In the genomic region with DNA sequence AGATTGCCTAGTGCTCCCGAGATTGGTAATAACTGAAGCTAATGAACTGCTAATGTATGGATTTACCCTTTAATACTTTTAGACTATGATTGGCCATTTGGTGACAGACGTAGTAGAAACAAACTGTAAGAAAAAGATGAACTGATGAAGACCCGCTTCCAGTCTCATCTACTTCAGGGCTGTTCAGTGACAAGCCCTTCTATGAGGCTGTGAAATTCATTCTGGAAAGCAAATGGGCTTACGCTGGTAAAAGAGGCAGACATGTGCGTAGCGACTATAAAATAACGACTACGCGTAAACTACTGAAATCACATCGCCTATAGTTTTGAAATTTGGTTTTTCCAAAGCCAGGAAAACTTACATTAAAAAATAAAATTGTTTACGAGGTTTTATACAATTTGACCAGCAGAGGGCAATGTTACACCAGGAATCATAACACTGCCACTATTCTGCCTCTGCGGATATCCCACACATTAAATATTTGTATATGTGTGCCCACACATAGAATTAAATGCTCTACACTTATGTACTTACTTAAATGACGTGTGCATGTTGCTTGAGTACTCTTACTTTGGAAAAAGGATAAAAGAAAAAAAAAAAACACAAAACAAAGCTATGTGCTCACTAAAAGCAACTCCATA, we compare ENCODE assay signal across 8 mouse cellular contexts. TPM values are rescaled to one million over a fixed set of nuclear protein-coding genes. Genes with fewer than 3 reads are reported as not detected.
DNase-seq lines count a peak whose midpoint lies in the region; ATAC-seq and TF ChIP-seq lines count a peak whose summit lies in the region.

No protein-coding gene starts in this region.

- peak; percentile 65; the same call in 1 of the 2 replicates for ATAC-seq in midbrain, embryonic 11.5 days (ENCODE audit: low FRiP score)
- no peak; the same call in 1 of the 2 replicates for ATAC-seq in midbrain, embryonic 15.5 days (replicated peaks)
- ATAC-seq in forebrain, embryonic 13.5 days: peak; percentile 73

- no peaks in the 10 kb centered on the region for H3K4me1 ChIP-seq in midbrain, embryonic 11.5 days (ENCODE audit: control insufficient read depth, insufficient read depth, low read length)
- no peaks in the 10 kb centered on the region for H3K4me1 ChIP-seq in midbrain, embryonic 15.5 days
- no peaks in the 10 kb centered on the region for H3K4me1 ChIP-seq in forebrain, embryonic 13.5 days

- H3K4me3 ChIP-seq in gastrocnemius, adult 2 months: no peak overlapping the region
- H3K4me3 ChIP-seq in midbrain, embryonic 11.5 days (ENCODE audit: low read depth, low read length): no peak overlapping the region
- no peak overlapping the region for H3K4me3 ChIP-seq in midbrain, embryonic 15.5 days
- H3K4me3 ChIP-seq in forebrain, embryonic 13.5 days: no peak overlapping the region

- intact Hi-C loops in gastrocnemius, adult 2 months (cut with DNase I): loop anchor here (1.0 to 10.0 kb wide), 2 partner anchors 89 to 514 kb away; no protein-coding TSS in a partner anchor
- intact Hi-C loops in gastrocnemius, postnatal 14 days (cut with DNase I; ENCODE audit: low total_unique reads): no loop called here

- H3K9me3 ChIP-seq in midbrain, embryonic 11.5 days (ENCODE audit: control insufficient read depth, low read length): no peaks in the 10 kb centered on the region
- no peaks in the 10 kb centered on the region for H3K9me3 ChIP-seq in midbrain, embryonic 15.5 days
- H3K9me3 ChIP-seq in forebrain, embryonic 13.5 days (replicated peaks): no peaks in the 10 kb centered on the region

- no peak for DNase-seq in gastrocnemius, adult 2 months
- DNase-seq in gastrocnemius, postnatal 14 days: no peak
- peak; percentile 85 for DNase-seq in midbrain, embryonic 11.5 days (ENCODE audit: low spot score, missing footprints)
- peak; percentile 60 for DNase-seq in retina, postnatal 1 day
- DNase-seq in spleen, postnatal 10 days (ENCODE audit: low spot score in 2 of 2): no peak
- no peak for DNase-seq in right cerebral cortex, postnatal 10 days (ENCODE audit: low spot score in 2 of 2)

- H3K36me3 ChIP-seq in midbrain, embryonic 11.5 days (ENCODE audit: control insufficient read depth, insufficient read depth, low read length): no peaks in the 10 kb centered on the region
- H3K36me3 ChIP-seq in midbrain, embryonic 15.5 days (replicated peaks): no peaks in the 10 kb centered on the region
- H3K36me3 ChIP-seq in forebrain, embryonic 13.5 days (ENCODE audit: poor library complexity, severe bottlenecking): no peaks in the 10 kb centered on the region

- H3K4me2 ChIP-seq in midbrain, embryonic 11.5 days: no peak overlapping the region
- no peak overlapping the region for H3K4me2 ChIP-seq in midbrain, embryonic 15.5 days
- no peak overlapping the region for H3K4me2 ChIP-seq in forebrain, embryonic 13.5 days

- no peaks in the 10 kb centered on the region for H3K27me3 ChIP-seq in midbrain, embryonic 11.5 days (ENCODE audit: control insufficient read depth, insufficient read depth, low read length)
- no peaks in the 10 kb centered on the region for H3K27me3 ChIP-seq in midbrain, embryonic 15.5 days (replicated peaks)
- no peaks in the 10 kb centered on the region for H3K27me3 ChIP-seq in forebrain, embryonic 13.5 days

- peak; percentile 72 for TF ChIP-seq CTCF in gastrocnemius, adult 2 months (IDR thresholded peaks at IDR 0.05)

- no peak overlapping the region for H3K9ac ChIP-seq in midbrain, embryonic 11.5 days (ENCODE audit: low read length)
- H3K9ac ChIP-seq in midbrain, embryonic 15.5 days: no peak overlapping the region
- no peak overlapping the region for H3K9ac ChIP-seq in forebrain, embryonic 13.5 days

- H3K27ac ChIP-seq in gastrocnemius, adult 2 months: no peak overlapping the region
- no peak overlapping the region for H3K27ac ChIP-seq in midbrain, embryonic 11.5 days (ENCODE audit: low read depth, low read length)
- no peak overlapping the region for H3K27ac ChIP-seq in midbrain, embryonic 15.5 days
- no peak overlapping the region for H3K27ac ChIP-seq in forebrain, embryonic 13.5 days

- 36% methylated on average over 13 of the region's 13 CpGs for WGBS in midbrain, embryonic 11.5 days
- 34% methylated on average over 13 of the region's 13 CpGs for WGBS in midbrain, embryonic 15.5 days
- WGBS in forebrain, embryonic 13.5 days: 36% methylated on average over 13 of the region's 13 CpGs

RNA-seq across cellular contexts. Expression of gene Chodl, which starts 38.5 kb away (rescaled TPM):
- 10 to 100 TPM in 1 of 2 experiments, 1 to 10 TPM in 1; 5.4 to 11.4 TPM for total RNA-seq in gastrocnemius, adult 2 months (2021)
- 10 to 100 TPM; 16.7 to 23.1 TPM for total RNA-seq in gastrocnemius, postnatal 14 days (2021)
- 1.7 and 1.8 TPM in 2 replicates for polyA plus RNA-seq in midbrain, embryonic 11.5 days (2014; fragmentation: Nextera tagmentation; extraction: Ambion mirVana)
- 7.2 and 8.4 TPM in 2 replicates for polyA plus RNA-seq in midbrain, embryonic 15.5 days (2015; fragmentation: Nextera tagmentation; extraction: Ambion mirVana)
- 4.7 and 5.4 TPM in 2 replicates for polyA plus RNA-seq in forebrain, embryonic 13.5 days (2015; fragmentation: Nextera tagmentation; extraction: Ambion mirVana)

Comparison
In these comparisons a context has a peak if more than half of its experiments do, and no peak if none do; other contexts are left out.
1. DNase-seq: peak in midbrain, embryonic 11.5 days (single experiment) and retina, postnatal 1 day (single experiment); none in gastrocnemius, adult 2 months (single experiment), gastrocnemius, postnatal 14 days (single experiment), spleen, postnatal 10 days (0 of 2) and right cerebral cortex, postnatal 10 days (0 of 2).